Mouse (Mus musculus) limb, embryonic 12.5 days (tissue): ENCODE measurements at regions not wholly inside any gene's neighbourhood (a gene's known extent, or its start where the extent isn't known, plus 50 kb on each side); places are given as distances from the start of the nearest gene placed in this dataset.

Experiments
- ATAC-seq: fragments of 200-750 bp; cut with Nextera tagmentation; 2 replicates; pipeline ENCODE4 v1.8.0; 2017; ENCODE audit warnings: low read depth, moderate TSS enrichment; ENCODE audit not compliant: insufficient number of reproducible peaks, insufficient read depth, low FRiP score, low TSS enrichment
- H3K27ac ChIP-seq: fragments of 300-500 bp; sonication (generic); 2 replicates; pipeline ENCODE4 v1.5.1; 2016; ENCODE audit warnings: mild to moderate bottlenecking, moderate library complexity
- H3K27me3 ChIP-seq: fragments of 300-500 bp; sonication (generic); 2 replicates; pipeline ENCODE4 v1.6.1; 2016; ENCODE audit warnings: mild to moderate bottlenecking, moderate library complexity
- H3K36me3 ChIP-seq: fragments of 300-500 bp; sonication (generic); 2 replicates; pipeline ENCODE4 v1.6.1; 2016; ENCODE audit warnings: mild to moderate bottlenecking, moderate library complexity
- H3K4me1 ChIP-seq: fragments of 300-500 bp; sonication (generic); replicated peaks from 2 replicates; pipeline ENCODE4 v1.6.1; 2016
- H3K4me2 ChIP-seq: fragments of 300-500 bp; sonication (generic); 2 replicates; pipeline ENCODE4 v1.6.1; 2016; ENCODE audit warnings: mild to moderate bottlenecking, moderate library complexity
- H3K4me3 ChIP-seq: fragments of 300-500 bp; sonication (generic); replicated peaks from 2 replicates; pipeline ENCODE4 v1.5.1; 2016; ENCODE audit warnings: mild to moderate bottlenecking
- H3K9ac ChIP-seq: fragments of 300-500 bp; sonication (generic); replicated peaks from 2 replicates; pipeline ENCODE4 v1.6.1; 2016; ENCODE audit warnings: mild to moderate bottlenecking, moderate library complexity
- H3K9me3 ChIP-seq: fragments of 300-500 bp; sonication (generic); 2 replicates; pipeline ENCODE4 v1.6.1; 2016; ENCODE audit warnings: mild to moderate bottlenecking, moderate library complexity
- WGBS: fragments of 180-500 bp; shearing (Covaris S2); methylation state at CpG from one replicate; pipeline ENCODE4 v1.1.7; 2016; 5-methylcytosine and 5-hydroxymethylcytosine counted together

- Histone ChIP-seq H3K36me3 (no peaks in the 10 kb centered on the region), H3K4me2 (no peak overlapping the region), H3K9me3 (no peaks in the 10 kb centered on the region), H3K27me3 (no peaks in the 10 kb centered on the region), H3K9ac (no peak overlapping the region), H3K4me3 (no peak overlapping the region), H3K4me1 (peaks cover 17% of the 10 kb centered on the region), H3K27ac (no peak overlapping the region)
- 28% methylated on average over 6 of the region's 6 CpGs for WGBS
- no peak for ATAC-seq
These were observed 85.0 kb upstream of the Pcdh18 start for GRCm38 (mm10) chr3:49842119-49842518.

GRCm38 (mm10) chr3:49840448-49841156 lies 83.5 kb upstream of the Pcdh18 start:
- H3K36me3 ChIP-seq = no peaks in the 10 kb centered on the region
- no peak overlapping the region for H3K4me3 ChIP-seq
- WGBS = 37% methylated on average over 10 of the region's 10 CpGs
- no peak for ATAC-seq
- H3K9ac ChIP-seq = no peak overlapping the region
- peak overlapping the region; percentile 30 for H3K4me2 ChIP-seq
- no peaks in the 10 kb centered on the region for H3K9me3 ChIP-seq
- H3K4me1 ChIP-seq = peaks cover 17% of the 10 kb centered on the region
- no peaks in the 10 kb centered on the region for H3K27me3 ChIP-seq
- H3K27ac ChIP-seq = no peak overlapping the region

- H3K4me2 ChIP-seq = no peak overlapping the region
- H3K4me3 ChIP-seq = no peak overlapping the region
- no peak for ATAC-seq
- no peak overlapping the region for H3K9ac ChIP-seq
- 76% methylated on average over 5 of the region's 5 CpGs for WGBS
- H3K9me3 ChIP-seq = no peaks in the 10 kb centered on the region
- H3K36me3 ChIP-seq = no peaks in the 10 kb centered on the region
- no peaks in the 10 kb centered on the region for H3K27me3 ChIP-seq
- H3K4me1 ChIP-seq = no peaks in the 10 kb centered on the region; the same call in 1 of the 2 replicates
- no peak overlapping the region for H3K27ac ChIP-seq
These were observed 57.3 kb upstream of the Pcdh18 start for GRCm38 (mm10) chr3:49814401-49814800.

- WGBS = 16% methylated on average over 5 of the region's 5 CpGs
- H3K9ac ChIP-seq = no peak overlapping the region
- no peaks in the 10 kb centered on the region for H3K36me3 ChIP-seq
- H3K27ac ChIP-seq = peak overlapping the region; percentile 75; the same call in 1 of the 2 replicates
- H3K4me1 ChIP-seq = peaks cover 20% of the 10 kb centered on the region; the same call in 1 of the 2 replicates
- peaks cover 3% of the 10 kb centered on the region; the same call in 1 of the 2 replicates for H3K9me3 ChIP-seq
- no peaks in the 10 kb centered on the region for H3K27me3 ChIP-seq
- ATAC-seq = no peak
- no peak overlapping the region for H3K4me3 ChIP-seq
- no peak overlapping the region for H3K4me2 ChIP-seq
These were observed 50.6 kb upstream of the Pcdh18 start for GRCm38 (mm10) chr3:49807721-49808120.

- Histone ChIP-seq H3K4me2 (no peak overlapping the region), H3K27me3 (no peaks in the 10 kb centered on the region), H3K27ac (no peak overlapping the region), H3K4me3 (no peak overlapping the region), H3K4me1 (peaks cover 20% of the 10 kb centered on the region; the same call in 1 of the 2 replicates), H3K9ac (no peak overlapping the region), H3K36me3 (no peaks in the 10 kb centered on the region), H3K9me3 (peaks cover 3% of the 10 kb centered on the region; the same call in 1 of the 2 replicates)
- 0% methylated on average over 1 of the region's 1 CpGs for WGBS
- ATAC-seq = no peak
These were observed 50.2 kb upstream of the Pcdh18 start for GRCm38 (mm10) chr3:49807280-49807679.
